Mouse (Mus musculus): ENCODE measurements at regions not wholly inside any gene's neighbourhood (a gene's known extent, or its start where the extent isn't known, plus 50 kb on each side); places are given as distances from the start of the nearest gene placed in this dataset.
A peak's percentile ranks its signal among the peaks of the same experiment; 100 is the strongest.
"Not testable (repeated sequence)": the region's sequence is repeated elsewhere in the genome, so short reads cannot be mapped to it uniquely, and the experiment has no call there.

- DNase-seq (ENCODE audit: low spot score in 2 of 2) = peak in 1 of 2 experiments; percentile 15
Observed at GRCm38 (mm10) chr15:89730320-89730719, 111.3 kb downstream of the Syt10 start.

- DNase-seq (ENCODE audit: low spot score in 2 of 2) = no peak
Observed at GRCm38 (mm10) chr15:89724356-89724755, 117.3 kb downstream of the Syt10 start.

GRCm38 (mm10) chr15:89697221-89697620 is 105.5 kb upstream of the Rabl2 start:
- no peak for DNase-seq (ENCODE audit: low spot score in 2 of 2)

- DNase-seq (ENCODE audit: low spot score in 2 of 2) = no peak
Observed at GRCm38 (mm10) chr15:89676366-89676765, 84.6 kb upstream of the Rabl2 start.

GRCm38 (mm10) chr15:89656558-89656957 is 64.8 kb upstream of the Rabl2 start:
- not testable (repeated sequence) for DNase-seq (ENCODE audit: low spot score in 2 of 2)

Data from urinary bladder, adult 18-20 months (tissue).